Mouse (Mus musculus) Patski (cell line): ENCODE measurements around the gene Pdzk1. TPM values are rescaled to one million over a fixed set of nuclear protein-coding genes. Genes with fewer than 3 reads are reported as not detected.

Experiments
- ATAC-seq: fragments of 100-300 bp; one replicate; pipeline ENCODE4 v1.8.0; 2021
- CTCF ChIA-PET: fragments of 350-600 bp; sonication (Branson Sonifier 250); formaldehyde crosslinking; loops from one replicate; lab custom pipeline; 2022; ENCODE audit warnings: inconsistent platforms; lab: Charles Lee
- POLR2A ChIA-PET: fragments of 350-600 bp; sonication (Branson Sonifier 250); formaldehyde crosslinking; loops from one replicate; lab custom pipeline; 2022; ENCODE audit warnings: antibody characterized with exemption, inconsistent platforms; lab: Charles Lee
- DNase-seq: peaks from one replicate; pipeline ENCODE4 v3.0.0-alpha.2; 2011; ENCODE audit warnings: low read depth, low spot score
- H3K27me3 ChIP-seq: fragments of 371-371 bp; one replicate; pipeline ENCODE4 v1.5.1; 2021
- CTCF ChIP-seq: fragments of 100-300 bp; IDR thresholded peaks from one replicate; pipeline ENCODE4 v1.5.1; 2021
- in situ Hi-C: fragments of 300-500 bp; cut with MboI; formaldehyde crosslinking; loops from 3 replicates; pipeline ENCODE4 v1.11.1; 2018; ENCODE audit warnings: low pct_unique_long_range_greater_than_20kb, mixed read lengths
- polyA plus RNA-seq: library from polyadenylated mRNA; unstranded; gene quantifications from one replicate; pipeline ENCODE4 v1.2.3, GENCODE M21; 2021

The Pdzk1 gene
- polyA plus RNA-seq, 1 experiment from 2014 or later: 0.24 TPM

- no peak for ATAC-seq
- TF ChIP-seq CTCF: no peak
- DNase-seq: no peak
- in situ Hi-C loops: no loop called here
- H3K27me3 ChIP-seq: no peaks in the 10 kb centered on the region
- ChIA-PET POLR2A (no interaction called here), CTCF (no interaction called here)
Observed at GRCm38 (mm10) chr3:96832930-96833329, 3.8 kb downstream of the Pdzk1 start.

GRCm38 (mm10) chr3:96834587-96835348, 5.7 kb downstream of the Pdzk1 start:
- in situ Hi-C loops: no loop called here
- ChIA-PET POLR2A (no interaction called here), CTCF (interaction anchor here (1.2 kb wide), 1 partner anchor 47 kb away, joined by 3 read pairs; no protein-coding TSS in a partner anchor)
- DNase-seq (no peak), ATAC-seq (no peak)
- no peak for TF ChIP-seq CTCF
- no peaks in the 10 kb centered on the region for H3K27me3 ChIP-seq

- DNase-seq: no peak
- in situ Hi-C loops: no loop called here
- no peak for ATAC-seq
- ChIA-PET CTCF (interaction anchor here (1.6 kb wide), 1 partner anchor 11 kb away, joined by 6 read pairs; no protein-coding TSS in a partner anchor), POLR2A (no interaction called here)
- TF ChIP-seq CTCF: no peak
- H3K27me3 ChIP-seq: no peaks in the 10 kb centered on the region
Observed at GRCm38 (mm10) chr3:96836414-96836813, 7.3 kb downstream of the Pdzk1 start.

- ATAC-seq (peak; percentile 84), DNase-seq (peak; percentile 51)
- ChIA-PET CTCF (interaction anchor here (1.0 to 1.3 kb wide), 3 partner anchors 12 to 29 kb away, joined by 3 to 4 read pairs (median 3); no protein-coding TSS in a partner anchor), POLR2A (no interaction called here)
- in situ Hi-C loops: no loop called here
- no peak for TF ChIP-seq CTCF
- no peaks in the 10 kb centered on the region for H3K27me3 ChIP-seq
Observed at GRCm38 (mm10) chr3:96838996-96839645, 10.0 kb downstream of the Pdzk1 start.

- in situ Hi-C loops: no loop called here
- DNase-seq (no peak), ATAC-seq (no peak)
- CTCF ChIA-PET: interaction anchor here (1.0 kb wide), 1 partner anchor 29 kb away, joined by 3 read pairs; no protein-coding TSS in a partner anchor
- TF ChIP-seq CTCF: no peak
- POLR2A ChIA-PET: interaction anchor here (0.6 kb wide), 1 partner anchor 80 kb away, joined by 4 read pairs; no protein-coding TSS in a partner anchor
- no peaks in the 10 kb centered on the region for H3K27me3 ChIP-seq
Observed at GRCm38 (mm10) chr3:96845191-96845590, 16.1 kb downstream of the Pdzk1 start.

- no peak for ATAC-seq
- no peaks in the 10 kb centered on the region for H3K27me3 ChIP-seq
- TF ChIP-seq CTCF: no peak
- ChIA-PET CTCF (interaction anchor here (1.0 kb wide), 1 partner anchor 29 kb away, joined by 3 read pairs; no protein-coding TSS in a partner anchor), POLR2A (interaction anchor here (0.6 kb wide), 1 partner anchor 81 kb away, joined by 4 read pairs; no protein-coding TSS in a partner anchor)
- in situ Hi-C loops: no loop called here
- DNase-seq: no peak
Observed at GRCm38 (mm10) chr3:96845806-96846205, 16.7 kb downstream of the Pdzk1 start.

GRCm38 (mm10) chr3:96846985-96847384, 17.9 kb downstream of the Pdzk1 start:
- in situ Hi-C loops: no loop called here
- TF ChIP-seq CTCF: no peak
- ATAC-seq: no peak
- no peaks in the 10 kb centered on the region for H3K27me3 ChIP-seq
- CTCF ChIA-PET: no interaction called here
- DNase-seq: no peak
- POLR2A ChIA-PET: no interaction called here

GRCm38 (mm10) chr3:96847661-96848060, 18.6 kb downstream of the Pdzk1 start:
- DNase-seq (no peak), ATAC-seq (no peak)
- ChIA-PET POLR2A (no interaction called here), CTCF (no interaction called here)
- no peaks in the 10 kb centered on the region for H3K27me3 ChIP-seq
- TF ChIP-seq CTCF: no peak
- in situ Hi-C loops: no loop called here

- POLR2A ChIA-PET: no interaction called here
- CTCF ChIA-PET: no interaction called here
- DNase-seq: no peak
- in situ Hi-C loops: no loop called here
- no peak for ATAC-seq
- TF ChIP-seq CTCF: no peak
- H3K27me3 ChIP-seq: no peaks in the 10 kb centered on the region
Observed at GRCm38 (mm10) chr3:96848470-96848869, 19.4 kb downstream of the Pdzk1 start.

GRCm38 (mm10) chr3:96849168-96849727, 20.2 kb downstream of the Pdzk1 start:
- in situ Hi-C loops: no loop called here
- DNase-seq: no peak
- ATAC-seq: no peak
- no peaks in the 10 kb centered on the region for H3K27me3 ChIP-seq
- CTCF ChIA-PET: no interaction called here
- POLR2A ChIA-PET: no interaction called here
- no peak for TF ChIP-seq CTCF
